Mouse (Mus musculus): Measurements from ENCODE around the gene Prss8.

The Prss8 gene

GRCm38 (mm10) chr7:127894480-127894879, 35.4 kb downstream of the Prss8 start:
- DNase-seq = no peak

GRCm38 (mm10) chr7:127890798-127891197, 39.1 kb downstream of the Prss8 start, which contains the start of gene Prss53:
TSS of gene Prss53 (minus strand) at chr7:127890970.
- no peak for DNase-seq

- DNase-seq = no peak
Observed at GRCm38 (mm10) chr7:127888821-127889220, 41.1 kb downstream of the Prss8 start.

- DNase-seq = no peak
Observed at GRCm38 (mm10) chr7:127887781-127888180, 42.1 kb downstream of the Prss8 start.

GRCm38 (mm10) chr7:127887191-127887590, 42.7 kb downstream of the Prss8 start:
- DNase-seq = no peak

GRCm38 (mm10) chr7:127886551-127886950, 43.4 kb downstream of the Prss8 start:
- no peak for DNase-seq

- DNase-seq = no peak
Observed at GRCm38 (mm10) chr7:127885951-127886350, 44.0 kb downstream of the Prss8 start.

- no peak for DNase-seq
Observed at GRCm38 (mm10) chr7:127880431-127880830, 49.5 kb downstream of the Prss8 start.

- no peak for DNase-seq
Observed at GRCm38 (mm10) chr7:127879301-127879700, 50.6 kb downstream of the Prss8 start.

GRCm38 (mm10) chr7:127876467-127877348, 53.2 kb downstream of the Prss8 start, which contains the start of gene Zfp668:
TSS of gene Zfp668 (minus strand) at chr7:127876828.
- peak; percentile 88 for DNase-seq

- peak; percentile 80 for DNase-seq
Observed at GRCm38 (mm10) chr7:127876041-127876466, 53.9 kb downstream of the Prss8 start, which contains the start of gene Zfp646. TSS of gene Zfp646 (plus strand) at chr7:127876221.

All from thymus, postnatal 14 days (tissue).